19 mouse cellular contexts compared by ENCODE assay signal in genomic region chr13:92150551-92150950, GRCm38 (mm10). TPM values are rescaled to one million over a fixed set of nuclear protein-coding genes. Genes with fewer than 3 reads are reported as not detected.
DNase-seq lines count a peak whose midpoint lies in the region; ATAC-seq lines count a peak whose summit lies in the region.
"Had no signal": no experiment of that assay in that cellular context is flagged by ENCODE, and none has a peak within 500 bp of the region (broad histone marks: within the 10 kb centered on the region; RNA-seq: fewer than 3 reads in every experiment).

No protein-coding gene starts in this region.

- H3K9ac ChIP-seq in heart, embryonic 16.5 days (ENCODE audit: low read length), result no peak overlapping the region
- H3K9ac ChIP-seq in heart, embryonic 11.5 days (ENCODE audit: low read depth, low read length), result no peak overlapping the region
- H3K9ac ChIP-seq: forebrain, postnatal 0 days; heart, embryonic 13.5 days; liver, embryonic 13.5 days; lung, embryonic 15.5 days; midbrain, embryonic 13.5 days had no signal

- 54% methylated on average over 3 of the region's 3 CpGs for WGBS in heart, embryonic 16.5 days
- WGBS in heart, embryonic 11.5 days (ENCODE audit: insufficient replicate concordance), result 67% methylated on average over 3 of the region's 3 CpGs

- DNase-seq in cerebellum, adult 9-10 months, result peak; percentile 1
- DNase-seq in cerebellum, adult 18-20 months, result no peak
- DNase-seq in layer of hippocampus, adult 9-11 months, result peak; percentile 18
- no peak for DNase-seq in layer of hippocampus, adult 9-10 months (ENCODE audit: low spot score)
- DNase-seq in heart, postnatal 4 days, result peak; percentile 8
- DNase-seq in spleen, postnatal 36 days (ENCODE audit: low spot score in 2 of 2), result no peak
- DNase-seq: forebrain, postnatal 0 days; gastrocnemius, adult 2 months; kidney, adult 8-10 months; liver, embryonic 13.5 days; right cerebral cortex, postnatal 4 days; thymus, postnatal 36 days had no signal

- ATAC-seq in heart, embryonic 16.5 days (replicated peaks; ENCODE audit: extremely low read depth, insufficient read depth, low FRiP score), result 0 out of 2 replicates have a peak, but pooled peaks have one; percentile 14
- ATAC-seq in heart, embryonic 11.5 days (replicated peaks; ENCODE audit: insufficient number of reproducible peaks, low FRiP score, low TSS enrichment), result no peak
- ATAC-seq: forebrain, postnatal 0 days; midbrain, embryonic 13.5 days; Patski had no signal

- H3K4me2 ChIP-seq in heart, embryonic 16.5 days (ENCODE audit: low read depth, low read length), result no peak overlapping the region
- H3K4me2 ChIP-seq in heart, embryonic 11.5 days, result no peak overlapping the region
- H3K4me2 ChIP-seq: heart, embryonic 13.5 days; liver, embryonic 13.5 days; lung, embryonic 15.5 days; midbrain, embryonic 13.5 days had no signal

- H3K36me3 ChIP-seq in heart, embryonic 16.5 days (ENCODE audit: control insufficient read depth, insufficient read depth), result no peaks in the 10 kb centered on the region
- H3K36me3 ChIP-seq in heart, embryonic 11.5 days (ENCODE audit: control insufficient read depth, insufficient read depth, low read length), result no peaks in the 10 kb centered on the region
- H3K36me3 ChIP-seq: liver, embryonic 13.5 days; lung, embryonic 15.5 days; midbrain, embryonic 13.5 days had no signal

- H3K9me3 ChIP-seq in heart, embryonic 16.5 days (replicated peaks; ENCODE audit: control insufficient read depth, low read length), result peaks cover 9% of the 10 kb centered on the region
- H3K9me3 ChIP-seq in heart, embryonic 11.5 days (replicated peaks; ENCODE audit: control insufficient read depth, low read length), result no peaks in the 10 kb centered on the region; the same call in 1 of the 2 replicates
- H3K9me3 ChIP-seq: lung, embryonic 15.5 days had no signal

- H3K27me3 ChIP-seq in heart, embryonic 16.5 days (ENCODE audit: control insufficient read depth, insufficient read depth, low read length), result no peaks in the 10 kb centered on the region
- H3K27me3 ChIP-seq in heart, embryonic 11.5 days (ENCODE audit: control insufficient read depth, insufficient read depth, low read length), result no peaks in the 10 kb centered on the region
- H3K27me3 ChIP-seq: heart, embryonic 13.5 days; liver, embryonic 13.5 days; lung, embryonic 15.5 days; midbrain, embryonic 13.5 days; Patski had no signal

- no peaks in the 10 kb centered on the region for H3K4me1 ChIP-seq in heart, embryonic 16.5 days (ENCODE audit: control insufficient read depth, insufficient read depth, low read length)
- no peaks in the 10 kb centered on the region for H3K4me1 ChIP-seq in heart, embryonic 11.5 days (ENCODE audit: control insufficient read depth, insufficient read depth, low read length)
- H3K4me1 ChIP-seq: heart, embryonic 13.5 days; liver, embryonic 13.5 days; lung, embryonic 15.5 days; midbrain, embryonic 13.5 days had no signal

- H3K27ac ChIP-seq in heart, embryonic 16.5 days (ENCODE audit: low read length), result no peak overlapping the region
- H3K27ac ChIP-seq in heart, embryonic 11.5 days (ENCODE audit: low read depth, low read length), result no peak overlapping the region
- H3K27ac ChIP-seq: gastrocnemius, adult 2 months; heart, embryonic 13.5 days; liver, embryonic 13.5 days; lung, embryonic 15.5 days; midbrain, embryonic 13.5 days had no signal

- H3K4me3 ChIP-seq in heart, embryonic 16.5 days (ENCODE audit: low read length), result no peak overlapping the region
- no peak overlapping the region for H3K4me3 ChIP-seq in heart, embryonic 11.5 days (ENCODE audit: low read depth, low read length)
- H3K4me3 ChIP-seq: erythroblast, embryonic 14.5 days; gastrocnemius, adult 2 months; heart, embryonic 13.5 days; liver, embryonic 13.5 days; lung, embryonic 15.5 days; midbrain, embryonic 13.5 days had no signal

RNA-seq across cellular contexts. Expression of gene Rasgrf2, which starts 19.1 kb away (rescaled TPM):
- 0.39 and 0.41 TPM in 2 replicates for polyA plus RNA-seq in heart, embryonic 16.5 days (2015; fragmentation: Nextera tagmentation; extraction: Ambion mirVana)
- 0.68 and 0.87 TPM in 2 replicates for polyA plus RNA-seq in heart, embryonic 11.5 days (2014; fragmentation: Nextera tagmentation; extraction: Ambion mirVana)
- 1 to 10 TPM; 1.2 to 1.3 TPM for total RNA-seq in heart, postnatal 4 days (2021)
- polyA plus RNA-seq: erythroblast, embryonic 14.5 days had no signal

Comparison
In these comparisons a context has a peak if more than half of its experiments do, and no peak if none do; other contexts are left out.
1. DNase-seq: peak in cerebellum, adult 9-10 months (single experiment), layer of hippocampus, adult 9-11 months (single experiment) and heart, postnatal 4 days (single experiment); none in cerebellum, adult 18-20 months (0 of 2), layer of hippocampus, adult 9-10 months (single experiment) and spleen, postnatal 36 days (0 of 2).